Mouse (Mus musculus) sigmoid colon, adult 10 weeks (tissue): ENCODE measurements around the gene Olfr657. TPM values are rescaled to one million over a fixed set of nuclear protein-coding genes. Genes with fewer than 3 reads are reported as not detected.

Source experiments
- polyA plus RNA-seq: library from polyadenylated mRNA; stranded (reverse); fragments of 350-450 nt; fragmentation: Illumina TruSeq; extraction: RNeasy Lipid Tissue Mini Kit (QIAGEN cat#74804); gene quantifications from one replicate; pipeline ENCODE4 v1.2.3, GENCODE M21; 2014; ENCODE audit warnings: low read depth, low replicate concordance

Gene Olfr657
- not detected for polyA plus RNA-seq

GRCm38 (mm10) chr7:104624494-104624893 is at the start of gene Olfr657:
Gene Olfr657 (plus strand): TSS chr7:104624794.

GRCm38 (mm10) chr7:104577014-104577413 is 47.6 kb upstream of the Olfr657 start, which contains the start of gene Olfr653:
Gene Olfr653 (plus strand): TSS chr7:104577314.

GRCm38 (mm10) chr7:104586725-104587124 is 37.9 kb upstream of the Olfr657 start, which contains the start of gene Olfr654:
Gene Olfr654 (plus strand): TSS chr7:104587025.

GRCm38 (mm10) chr7:104601679-104602078 is 22.9 kb upstream of the Olfr657 start, which contains the start of gene Olfr655:
Gene Olfr655 (minus strand): TSS chr7:104601779.

DNA sequence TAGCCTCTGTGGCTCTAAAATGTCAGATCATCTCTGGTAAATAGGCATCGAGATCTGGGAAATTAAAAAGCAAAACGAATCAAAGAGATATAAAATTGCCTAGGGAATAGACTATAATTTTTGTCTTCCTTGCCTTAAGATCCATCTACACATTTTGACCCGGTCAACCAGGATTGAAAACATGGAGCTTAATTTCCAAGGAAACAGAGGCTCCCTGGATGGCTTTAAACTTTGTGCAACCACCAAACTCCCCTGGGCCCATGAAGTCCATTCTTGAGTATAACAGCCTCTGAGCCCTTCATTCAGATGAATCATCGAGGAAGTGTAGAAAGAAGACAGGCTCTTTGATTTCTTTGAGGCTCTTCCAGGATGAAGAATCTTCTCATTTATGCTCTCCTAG is 10.9 kb upstream of the Olfr657 start, which contains the start of gene Olfr656:
Gene Olfr656 (plus strand): TSS at position 301 of the 400 bp plus-strand sequence.

GRCm38 (mm10) chr7:104646841-104647482 is 22.4 kb downstream of the Olfr657 start, which contains the start of gene Olfr658:
Gene Olfr658 (minus strand): TSS chr7:104647305.

DNA sequence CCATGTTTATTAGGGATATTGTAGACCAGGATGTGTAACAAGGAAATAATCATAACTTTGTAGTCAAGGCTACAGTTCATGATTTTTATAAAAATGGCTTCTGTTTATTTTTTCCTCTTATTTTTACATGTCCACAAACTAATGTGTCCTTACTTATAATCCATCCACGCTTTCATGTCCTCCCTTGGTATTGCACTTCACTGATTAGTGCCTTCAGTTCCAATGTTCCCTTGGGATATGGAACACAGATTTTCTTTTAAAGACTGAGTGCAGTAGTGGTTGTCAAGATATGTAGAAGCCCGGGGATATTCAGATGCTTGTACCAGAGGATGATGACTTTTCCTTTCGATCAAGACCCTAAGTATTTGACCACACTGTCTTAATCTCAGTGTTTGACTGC is 41.9 kb downstream of the Olfr657 start, which contains the start of gene Olfr659:
Gene Olfr659 (plus strand): TSS at position 301 of the 400 bp plus-strand sequence.

GRCm38 (mm10) chr7:104686201-104686600 is 61.6 kb downstream of the Olfr657 start, which contains the start of gene Olfr661:
Gene Olfr661 (plus strand): TSS chr7:104686501.

Other genes starting within 250 kb of the Olfr657 start
- 0.76 TPM for gene Trim30c, start 224.0 kb upstream of the Olfr657 start, polyA plus RNA-seq
- gene Trim30a, start 159.6 kb upstream of the Olfr657 start, polyA plus RNA-seq: 47.4 TPM
- gene Trim30d, start 116.9 kb upstream of the Olfr657 start, polyA plus RNA-seq: 112 TPM
- gene Olfr651, start 74.7 kb upstream of the Olfr657 start, polyA plus RNA-seq: not detected
- not detected for gene Olfr652, start 63.9 kb upstream of the Olfr657 start, polyA plus RNA-seq
- not detected for gene Olfr653, start 47.5 kb upstream of the Olfr657 start, polyA plus RNA-seq
- gene Olfr654, start 37.8 kb upstream of the Olfr657 start, polyA plus RNA-seq: not detected
- gene Olfr655, start 23.0 kb upstream of the Olfr657 start, polyA plus RNA-seq: not detected
- not detected for gene Olfr656, start 10.8 kb upstream of the Olfr657 start, polyA plus RNA-seq
- gene Olfr658, start 22.5 kb downstream of the Olfr657 start, polyA plus RNA-seq: 0.38 TPM
- not detected for gene Olfr659, start 42.0 kb downstream of the Olfr657 start, polyA plus RNA-seq
- gene Olfr661, start 61.7 kb downstream of the Olfr657 start, polyA plus RNA-seq: not detected
- not detected for gene Usp17le, start 152.7 kb downstream of the Olfr657 start, polyA plus RNA-seq
- not detected for gene Usp17lb, start 217.8 kb downstream of the Olfr657 start, polyA plus RNA-seq
- not detected for gene Usp17la, start 232.2 kb downstream of the Olfr657 start, polyA plus RNA-seq